Mouse (Mus musculus): ENCODE data around the gene Srms.

DNA sequence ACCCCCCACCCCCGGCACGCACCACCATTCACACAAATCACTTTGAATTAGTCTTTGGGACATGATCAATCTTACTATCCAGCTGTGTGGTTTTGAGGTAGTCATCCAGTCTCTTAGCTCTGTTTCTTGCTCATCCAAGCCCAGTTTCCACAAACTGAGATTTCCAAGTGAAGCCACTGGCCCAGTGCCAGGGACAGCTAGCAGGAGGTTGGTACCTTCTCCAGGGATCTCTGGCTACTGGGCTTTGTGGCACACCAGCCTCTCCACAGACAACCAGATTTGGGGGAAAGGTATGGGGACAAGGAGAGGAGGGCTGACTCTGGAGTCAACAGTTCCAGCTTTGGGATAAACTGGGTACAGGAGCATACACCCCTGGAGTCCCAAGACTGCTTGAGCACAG, 7.4 kb upstream of the Srms start:
- no peak for TF ChIP-seq CTCF (conservative IDR thresholded peaks at IDR 0.05; ENCODE audit: insufficient read depth, insufficient read length, low read depth, low read length)
- no peak for TF ChIP-seq POLR2A (IDR thresholded peaks at IDR 0.05; ENCODE audit: low read depth, low read length)
